8 mouse cellular contexts compared by ENCODE assay signal in the genomic region with DNA sequence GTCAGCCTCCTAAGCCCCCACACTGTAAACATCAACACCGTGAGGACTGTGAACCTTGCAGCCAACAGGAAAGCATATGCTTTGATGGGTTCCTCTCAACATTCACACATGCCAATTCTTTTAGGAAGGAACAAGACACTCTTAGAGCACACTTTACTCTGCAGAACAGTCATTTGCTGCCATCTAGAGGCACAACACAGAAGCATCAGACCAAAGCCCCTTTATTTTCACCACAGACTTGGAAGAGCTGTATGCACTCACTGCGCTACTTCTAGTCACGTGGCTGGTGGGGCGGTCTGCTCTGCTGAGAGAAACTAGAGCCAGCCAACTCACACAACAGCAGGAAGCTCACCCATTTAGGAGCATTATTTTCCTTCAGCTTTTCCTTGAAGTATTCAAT. TPM values are rescaled to one million over a fixed set of nuclear protein-coding genes. Genes with fewer than 3 reads are reported as not detected.
DNase-seq lines count a peak whose midpoint lies in the region; ATAC-seq and TF ChIP-seq lines count a peak whose summit lies in the region.

No protein-coding gene starts in this region.

- H3K27me3 ChIP-seq in heart, embryonic 14.5 days (ENCODE audit: control insufficient read depth, insufficient read depth, low read length), result no peaks in the 10 kb centered on the region
- H3K27me3 ChIP-seq in kidney, embryonic 16.5 days (ENCODE audit: insufficient read depth, low read length), result no peaks in the 10 kb centered on the region
- H3K27me3 ChIP-seq in limb, embryonic 15.5 days, result no peaks in the 10 kb centered on the region
- no peaks in the 10 kb centered on the region for H3K27me3 ChIP-seq in midbrain, postnatal 0 days (ENCODE audit: insufficient read depth, low read length)
- H3K27me3 ChIP-seq in stomach, postnatal 0 days (ENCODE audit: control insufficient read depth, insufficient read depth, low read length), result no peaks in the 10 kb centered on the region

- TF ChIP-seq CTCF in brain, embryonic 14.5 days (IDR thresholded peaks at IDR 0.05; ENCODE audit: borderline replicate concordance, extremely low read depth, insufficient read depth, insufficient read length), result peak; percentile 65; the same call in 1 of the 2 replicates
- TF ChIP-seq CTCF in midbrain, postnatal 0 days (IDR thresholded peaks at IDR 0.05), result peak; percentile 91
- peak; percentile 90 for TF ChIP-seq CTCF in stomach, postnatal 0 days (IDR thresholded peaks at IDR 0.05; ENCODE audit: low read depth)

- peak; percentile 87 for ATAC-seq in CD4-positive, CD25-positive, alpha-beta regulatory T cell, adult 4 months
- ATAC-seq in heart, embryonic 14.5 days (ENCODE audit: insufficient number of reproducible peaks, insufficient read depth, low FRiP score, low read depth), result peak; percentile 90
- peak; percentile 89 for ATAC-seq in kidney, embryonic 16.5 days (ENCODE audit: low FRiP score, low TSS enrichment)
- ATAC-seq in limb, embryonic 15.5 days (ENCODE audit: insufficient number of reproducible peaks, low FRiP score, low TSS enrichment, low read depth), result 0 out of 2 replicates have a peak, but pooled peaks have one; percentile 79
- ATAC-seq in midbrain, postnatal 0 days (ENCODE audit: low FRiP score), result peak; percentile 87
- ATAC-seq in stomach, postnatal 0 days (ENCODE audit: low FRiP score, low TSS enrichment), result peak; percentile 94

- H3K9ac ChIP-seq in heart, embryonic 14.5 days (ENCODE audit: low read length), result no peak overlapping the region
- no peak overlapping the region for H3K9ac ChIP-seq in kidney, embryonic 16.5 days (replicated peaks; ENCODE audit: low read length)
- no peak overlapping the region for H3K9ac ChIP-seq in limb, embryonic 15.5 days
- H3K9ac ChIP-seq in midbrain, postnatal 0 days (replicated peaks; ENCODE audit: low read length, poor library complexity, severe bottlenecking), result no peak overlapping the region
- no peak overlapping the region for H3K9ac ChIP-seq in stomach, postnatal 0 days (ENCODE audit: low read length)

- no peak for TF ChIP-seq POLR2A in brain, embryonic 14.5 days (IDR thresholded peaks at IDR 0.05; ENCODE audit: borderline replicate concordance, extremely low read depth, insufficient read depth, insufficient read length, poor library complexity, severe bottlenecking)

- no peaks in the 10 kb centered on the region for H3K9me3 ChIP-seq in heart, embryonic 14.5 days (ENCODE audit: control insufficient read depth, low read length)
- no peaks in the 10 kb centered on the region for H3K9me3 ChIP-seq in kidney, embryonic 16.5 days (ENCODE audit: low read length)
- H3K9me3 ChIP-seq in limb, embryonic 15.5 days, result no peaks in the 10 kb centered on the region
- no peaks in the 10 kb centered on the region for H3K9me3 ChIP-seq in midbrain, postnatal 0 days (ENCODE audit: low read length)
- H3K9me3 ChIP-seq in stomach, postnatal 0 days (ENCODE audit: control insufficient read depth, low read length), result no peaks in the 10 kb centered on the region

- H3K27ac ChIP-seq in heart, embryonic 14.5 days (replicated peaks in 1 of 2; ENCODE audit: control insufficient read depth in 1 of 2, insufficient read depth in 1 of 2, low read depth in 2 of 2, low read length in 2 of 2), result peak overlapping the region; percentile 2 to 57; a peak in 2 of 4 replicates
- H3K27ac ChIP-seq in kidney, embryonic 16.5 days (ENCODE audit: low read length), result no peak overlapping the region
- H3K27ac ChIP-seq in limb, embryonic 15.5 days, result no peak overlapping the region
- peak overlapping the region; percentile 33 for H3K27ac ChIP-seq in midbrain, postnatal 0 days (ENCODE audit: low read depth, low read length)
- no peak overlapping the region for H3K27ac ChIP-seq in stomach, postnatal 0 days (replicated peaks)

- H3K4me3 ChIP-seq in heart, embryonic 14.5 days (ENCODE audit: control insufficient read depth in 1 of 2, insufficient read depth in 1 of 2, low read depth in 1 of 2, low read length in 2 of 2), result no peak overlapping the region
- no peak overlapping the region for H3K4me3 ChIP-seq in kidney, embryonic 16.5 days (ENCODE audit: low read length)
- no peak overlapping the region for H3K4me3 ChIP-seq in limb, embryonic 15.5 days
- H3K4me3 ChIP-seq in midbrain, postnatal 0 days (ENCODE audit: low read depth, low read length), result no peak overlapping the region
- no peak overlapping the region for H3K4me3 ChIP-seq in stomach, postnatal 0 days (ENCODE audit: low read depth, low read length)

- H3K4me1 ChIP-seq in heart, embryonic 14.5 days (ENCODE audit: control insufficient read depth in 2 of 2, insufficient read depth in 2 of 2, low read length in 2 of 2), result peaks cover 5 to 20% of the 10 kb centered on the region in 2 experiments; a peak in 3 of 4 replicates
- H3K4me1 ChIP-seq in kidney, embryonic 16.5 days (ENCODE audit: insufficient read depth, low read length), result peaks cover 11% of the 10 kb centered on the region; the same call in 1 of the 2 replicates
- H3K4me1 ChIP-seq in limb, embryonic 15.5 days, result peaks cover 15% of the 10 kb centered on the region
- H3K4me1 ChIP-seq in midbrain, postnatal 0 days (ENCODE audit: insufficient read depth, low read length), result no peaks in the 10 kb centered on the region
- H3K4me1 ChIP-seq in stomach, postnatal 0 days (replicated peaks; ENCODE audit: control insufficient read depth, insufficient read depth), result no peaks in the 10 kb centered on the region

- no peak for TF ChIP-seq EP300 in stomach, postnatal 0 days (optimal IDR thresholded peaks at IDR 0.05)

- 29% methylated on average over 4 of the region's 4 CpGs for WGBS in heart, embryonic 14.5 days
- WGBS in kidney, embryonic 16.5 days, result 45% methylated on average over 4 of the region's 4 CpGs
- 29% methylated on average over 4 of the region's 4 CpGs for WGBS in limb, embryonic 15.5 days
- 19% methylated on average over 4 of the region's 4 CpGs for WGBS in midbrain, postnatal 0 days
- 30% methylated on average over 4 of the region's 4 CpGs for WGBS in stomach, postnatal 0 days

- peak; percentile 94 for DNase-seq in brain, embryonic 14.5 days (ENCODE audit: low read depth)
- DNase-seq in fibroblast of lung, adult 2 months (ENCODE audit: low read depth), result peak; percentile 90
- peak; percentile 92 for DNase-seq in midbrain, postnatal 0 days (ENCODE audit: low spot score)
- peak; percentile 82 for DNase-seq in stomach, postnatal 0 days (ENCODE audit: low spot score)

- no peak overlapping the region for H3K4me2 ChIP-seq in heart, embryonic 14.5 days (ENCODE audit: low read length)
- no peak overlapping the region for H3K4me2 ChIP-seq in kidney, embryonic 16.5 days (replicated peaks; ENCODE audit: low read depth, low read length)
- H3K4me2 ChIP-seq in limb, embryonic 15.5 days, result no peak overlapping the region
- no peak overlapping the region for H3K4me2 ChIP-seq in midbrain, postnatal 0 days (ENCODE audit: low read depth, low read length, poor library complexity, severe bottlenecking)
- H3K4me2 ChIP-seq in stomach, postnatal 0 days (replicated peaks; ENCODE audit: low read depth), result no peak overlapping the region

- peaks cover 41% of the 10 kb centered on the region for H3K36me3 ChIP-seq in heart, embryonic 14.5 days (ENCODE audit: control insufficient read depth, insufficient read depth, low read length)
- H3K36me3 ChIP-seq in kidney, embryonic 16.5 days (ENCODE audit: insufficient read depth, low read length), result peaks cover 21% of the 10 kb centered on the region; the same call in 1 of the 2 replicates
- peaks cover 25% of the 10 kb centered on the region for H3K36me3 ChIP-seq in limb, embryonic 15.5 days
- H3K36me3 ChIP-seq in midbrain, postnatal 0 days (ENCODE audit: insufficient read depth, low read length), result peaks cover 9% of the 10 kb centered on the region; the same call in 1 of the 2 replicates
- H3K36me3 ChIP-seq in stomach, postnatal 0 days (ENCODE audit: control insufficient read depth, insufficient read depth, low read length), result peaks cover 7% of the 10 kb centered on the region; the same call in 1 of the 2 replicates

RNA-seq across cellular contexts. Expression of a gene that starts 15.5 kb away (rescaled TPM):
- polyA plus RNA-seq in CD4-positive, CD25-positive, alpha-beta regulatory T cell, adult 4 months (2017; shearing (Covaris generic)), result 100 to 1,000 TPM in 1 of 2 experiments, 10 to 100 TPM in 1; 92.6 to 102 TPM
- 39.0 and 45.2 TPM in 2 replicates for polyA plus RNA-seq in brain, embryonic 14.5 days (2012; rRNA removed)
- 47.1 and 48.1 TPM in 2 replicates for polyA plus RNA-seq in heart, embryonic 14.5 days (2014; fragmentation: Nextera tagmentation; extraction: Ambion mirVana)
- polyA plus RNA-seq in kidney, embryonic 16.5 days (2015; fragmentation: Nextera tagmentation; extraction: Ambion mirVana), result 54.8 and 61.2 TPM in 2 replicates
- polyA plus RNA-seq in limb, embryonic 15.5 days (2015; fragmentation: Nextera tagmentation; extraction: Ambion mirVana), result 47.2 and 55.4 TPM in 2 replicates
- 37.1 and 39.0 TPM in 2 replicates for total RNA-seq in midbrain, postnatal 0 days (2014; rRNA removed)
- polyA plus RNA-seq in midbrain, postnatal 0 days (2015; fragmentation: Nextera tagmentation; extraction: Ambion mirVana), result 34.8 and 42.7 TPM in 2 replicates
- 36.8 and 37.1 TPM in 2 replicates for polyA plus RNA-seq in stomach, postnatal 0 days (2015; fragmentation: Nextera tagmentation; extraction: Ambion mirVana)

RNA-seq across cellular contexts. Expression of a gene that starts 20.0 kb away (rescaled TPM):
- polyA plus RNA-seq in CD4-positive, CD25-positive, alpha-beta regulatory T cell, adult 4 months (2017; shearing (Covaris generic)), result 10 to 100 TPM; 33.7 to 44.4 TPM
- 22.9 and 35.9 TPM in 2 replicates for polyA plus RNA-seq in brain, embryonic 14.5 days (2012; rRNA removed)
- polyA plus RNA-seq in heart, embryonic 14.5 days (2014; fragmentation: Nextera tagmentation; extraction: Ambion mirVana), result 31.2 and 32.2 TPM in 2 replicates
- polyA plus RNA-seq in kidney, embryonic 16.5 days (2015; fragmentation: Nextera tagmentation; extraction: Ambion mirVana), result 39.2 TPM in 2 replicates
- 37.0 and 38.0 TPM in 2 replicates for polyA plus RNA-seq in limb, embryonic 15.5 days (2015; fragmentation: Nextera tagmentation; extraction: Ambion mirVana)
- total RNA-seq in midbrain, postnatal 0 days (2014; rRNA removed), result 23.5 and 35.7 TPM in 2 replicates
- polyA plus RNA-seq in midbrain, postnatal 0 days (2015; fragmentation: Nextera tagmentation; extraction: Ambion mirVana), result 26.3 and 26.4 TPM in 2 replicates
- polyA plus RNA-seq in stomach, postnatal 0 days (2015; fragmentation: Nextera tagmentation; extraction: Ambion mirVana), result 17.9 and 18.3 TPM in 2 replicates

Comparison
In these comparisons a context has a peak if more than half of its experiments do, and no peak if none do; other contexts are left out.
1. H3K27ac ChIP-seq: peak in heart, embryonic 14.5 days (2 of 2) and midbrain, postnatal 0 days (single experiment); none in kidney, embryonic 16.5 days (single experiment), limb, embryonic 15.5 days (single experiment) and stomach, postnatal 0 days (single experiment).
2. Peak in every context shown above with its lines, with median percentiles within 50 percentile points of each other: ATAC-seq, DNase-seq and CTCF ChIP-seq.